Mouse (Mus musculus) embryonic fibroblast, embryonic 13.5 days (primary cell): ENCODE results near the gene Gm17606. TPM values are rescaled to one million over a fixed set of nuclear protein-coding genes. Genes with fewer than 3 reads are reported as not detected.

Source experiments
- H3K27ac ChIP-seq: 2 replicates; pipeline ENCODE4 v1.5.1; 2012; ENCODE audit warnings: low read length, control low read depth, inconsistent platforms; ENCODE audit not compliant: insufficient read depth
- H3K4me1 ChIP-seq: 2 replicates; pipeline ENCODE4 v1.6.1; 2011; ENCODE audit warnings: low read length; ENCODE audit not compliant: control insufficient read depth, insufficient read depth
- H3K4me3 ChIP-seq: 2 replicates; pipeline ENCODE4 v1.5.1; 2011; ENCODE audit warnings: mild to moderate bottlenecking, control low read depth, low read length; ENCODE audit not compliant: insufficient read depth
- CTCF ChIP-seq: IDR thresholded peaks from 2 replicates; pipeline ENCODE4 v1.5.1; 2011; ENCODE audit warnings: mild to moderate bottlenecking, control low read depth, low read length, moderate library complexity, borderline replicate concordance; ENCODE audit not compliant: insufficient read depth
- POLR2A ChIP-seq: IDR thresholded peaks from 2 replicates; pipeline ENCODE4 v1.6.1; 2011; ENCODE audit warnings: low read depth, mild to moderate bottlenecking, control low read depth, low read length, moderate library complexity
- polyA plus RNA-seq: library from polyadenylated mRNA; stranded (reverse); fragments of >200 nt; gene quantifications from 2 replicates; pipeline ENCODE4 v1.2.4, GENCODE M21; 2011; ENCODE audit warnings: low read depth; ENCODE audit not compliant: missing spikeins, insufficient read length

Gm17606 gene
- not detected in 2 replicates for polyA plus RNA-seq

DNA sequence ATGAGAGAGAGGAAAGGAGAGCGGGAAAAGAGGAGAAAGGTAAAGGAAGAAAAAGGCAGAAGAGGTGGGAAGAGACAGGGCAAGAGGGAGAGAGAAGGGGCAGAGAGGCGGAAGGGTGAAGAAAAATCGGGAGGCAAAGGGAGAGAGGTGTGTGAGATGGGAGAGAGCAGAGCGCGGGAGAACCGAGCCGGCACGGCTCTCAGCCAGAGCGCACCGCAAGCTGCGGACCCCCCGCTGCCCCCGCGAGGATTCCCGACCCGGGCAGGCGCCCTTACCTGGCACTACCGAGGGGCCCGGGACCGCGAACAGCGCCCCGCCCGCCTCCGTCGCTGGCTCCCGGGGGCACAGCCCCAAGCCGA is at the start of gene Gm17606:
TSS of gene Gm17606 (plus strand) at position 7 of the 359 bp plus-strand sequence.
- H3K27ac ChIP-seq: no peak within 1 kb of the TSS
- peak within 1 kb of the TSS; percentile 46 for H3K4me3 ChIP-seq
- TF ChIP-seq CTCF (no peak), POLR2A (no peak)
- peaks cover 8% of the 10 kb centered on the region; the same call in 1 of the 2 replicates for H3K4me1 ChIP-seq

- TF ChIP-seq CTCF (no peak), POLR2A (no peak)
- no peak overlapping the region for H3K27ac ChIP-seq
- H3K4me3 ChIP-seq: no peak overlapping the region
- H3K4me1 ChIP-seq: peaks cover 2% of the 10 kb centered on the region; the same call in 1 of the 2 replicates
These were observed 49.7 kb upstream of the Gm17606 start for GRCm38 (mm10) chr14:54591056-54591455.

GRCm38 (mm10) chr14:54592319-54592934 is 48.3 kb upstream of the Gm17606 start:
- Histone ChIP-seq H3K4me1 (peaks cover 2% of the 10 kb centered on the region; the same call in 1 of the 2 replicates), H3K4me3 (no peak overlapping the region), H3K27ac (no peak overlapping the region)
- TF ChIP-seq CTCF (no peak), POLR2A (no peak)

DNA sequence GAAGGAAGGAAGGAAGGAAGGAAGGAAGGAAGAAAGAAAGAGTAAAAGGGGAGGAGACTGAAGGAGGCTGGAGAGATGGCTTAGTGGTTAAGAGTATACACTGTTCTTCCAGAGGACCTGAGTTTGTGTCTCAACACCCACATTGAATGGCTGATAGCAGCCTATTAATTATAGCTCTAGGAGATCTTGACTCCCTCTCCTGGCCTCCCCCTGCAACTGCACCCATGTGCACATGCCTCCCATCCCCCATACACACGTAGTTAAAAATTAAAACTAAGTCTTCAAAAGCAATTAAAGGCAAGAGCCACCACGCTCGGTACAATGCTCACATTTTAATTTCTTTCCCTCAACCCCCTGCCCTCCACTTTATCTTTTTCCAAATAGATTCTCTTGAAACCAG is 46.7 kb upstream of the Gm17606 start:
- no peak for TF ChIP-seq CTCF
- no peak for TF ChIP-seq POLR2A
- H3K4me1 ChIP-seq: peaks cover under 1% of the 10 kb centered on the region; the same call in 1 of the 2 replicates
- H3K4me3 ChIP-seq: no peak overlapping the region
- H3K27ac ChIP-seq: no peak overlapping the region

- TF ChIP-seq CTCF: no peak
- no peak for TF ChIP-seq POLR2A
- Histone ChIP-seq H3K4me1 (no peaks in the 10 kb centered on the region), H3K27ac (no peak overlapping the region), H3K4me3 (no peak overlapping the region)
These were observed 45.9 kb upstream of the Gm17606 start for GRCm38 (mm10) chr14:54594631-54595414.

GRCm38 (mm10) chr14:54597084-54597483 is 43.7 kb upstream of the Gm17606 start:
- Histone ChIP-seq H3K27ac (no peak overlapping the region), H3K4me3 (no peak overlapping the region), H3K4me1 (no peaks in the 10 kb centered on the region)
- 0 out of 2 replicates have a peak, but pooled peaks have one; percentile 14 for TF ChIP-seq CTCF
- TF ChIP-seq POLR2A: no peak

GRCm38 (mm10) chr14:54601601-54602000 is 39.2 kb upstream of the Gm17606 start:
- Histone ChIP-seq H3K4me1 (no peaks in the 10 kb centered on the region), H3K27ac (no peak overlapping the region), H3K4me3 (no peak overlapping the region)
- TF ChIP-seq POLR2A (no peak), CTCF (no peak)

GRCm38 (mm10) chr14:54602613-54603012 is 38.1 kb upstream of the Gm17606 start:
- H3K4me3 ChIP-seq: no peak overlapping the region
- no peaks in the 10 kb centered on the region for H3K4me1 ChIP-seq
- H3K27ac ChIP-seq: peak overlapping the region; percentile 24; the same call in 1 of the 2 replicates
- TF ChIP-seq CTCF (no peak), POLR2A (no peak)

- Histone ChIP-seq H3K27ac (peak overlapping the region; percentile 80), H3K4me1 (no peaks in the 10 kb centered on the region)
- no peak for TF ChIP-seq CTCF
- TF ChIP-seq POLR2A: peak; percentile 69
These were observed 37.6 kb upstream of the Gm17606 start for GRCm38 (mm10) chr14:54603038-54603654.

More at GRCm38 (mm10) chr14:54603038-54603654, 37.6 kb upstream of the Gm17606 start:
- H3K4me3 ChIP-seq: peak overlapping the region; percentile 58
